Mouse (Mus musculus) MN1 (cell line): Measurements from ENCODE around the gene Dnmt3a.

Source experiments
- DNase-seq: peaks from one replicate; pipeline ENCODE4 v3.0.0-alpha.2; 2016; ENCODE audit warnings: low spot score

Dnmt3a gene

DNA sequence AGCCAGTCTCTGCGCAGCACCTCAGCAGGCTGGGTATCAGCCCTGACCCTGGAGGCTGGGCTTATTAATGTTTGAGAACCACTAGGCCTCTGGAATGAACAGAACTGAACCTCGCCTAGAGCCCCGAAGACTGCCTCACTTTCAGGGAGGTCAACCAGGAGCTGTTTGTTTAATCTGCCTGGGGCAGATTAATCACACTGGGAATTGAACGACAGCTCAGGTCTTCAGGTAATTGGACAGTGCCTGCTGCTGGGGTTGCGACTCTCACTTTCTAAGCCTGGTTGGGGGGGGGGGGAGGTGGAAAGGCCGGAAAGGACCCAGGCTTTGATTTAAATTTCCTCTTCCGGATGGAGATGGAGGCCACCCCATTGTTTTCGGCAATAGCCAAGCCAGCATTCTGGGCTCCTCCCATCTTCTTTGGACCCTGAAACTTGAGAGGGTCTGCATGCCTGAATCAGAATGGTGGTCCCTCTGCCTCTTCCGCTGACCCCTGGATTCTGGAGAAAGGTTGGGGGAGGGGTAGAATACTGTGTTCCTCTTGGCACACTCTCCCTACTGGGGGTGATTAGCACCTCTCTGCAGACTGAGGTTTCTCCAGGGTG lies 79.2 kb downstream of the Dnmt3a start:
- no peak for DNase-seq

DNA sequence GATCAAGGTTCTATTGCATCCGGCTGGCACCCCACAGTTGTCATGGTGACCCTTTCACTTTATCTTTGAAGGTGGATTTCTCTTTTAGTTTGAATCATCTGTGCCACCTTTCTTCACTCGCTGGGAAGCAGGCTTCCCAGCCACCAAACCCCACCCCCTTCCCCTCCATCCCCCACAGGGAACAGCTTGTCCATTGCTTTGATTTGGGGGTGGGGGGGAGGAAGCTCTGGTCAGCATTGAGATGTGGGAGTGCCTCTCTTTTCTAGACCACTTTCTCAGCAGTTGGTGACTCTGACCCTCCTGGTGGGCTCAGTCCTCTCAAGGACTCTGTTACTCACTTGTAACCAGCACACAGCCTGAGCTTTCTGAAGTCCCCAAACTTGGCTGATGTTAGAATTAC lies 80.8 kb downstream of the Dnmt3a start:
- no peak for DNase-seq

GRCm38 (mm10) chr12:3887515-3888325 lies 81.9 kb downstream of the Dnmt3a start:
- peak; percentile 87 for DNase-seq

GRCm38 (mm10) chr12:3889875-3890635 lies 84.2 kb downstream of the Dnmt3a start:
- no peak for DNase-seq

GRCm38 (mm10) chr12:3890753-3891751 lies 85.2 kb downstream of the Dnmt3a start:
- no peak for DNase-seq

DNA sequence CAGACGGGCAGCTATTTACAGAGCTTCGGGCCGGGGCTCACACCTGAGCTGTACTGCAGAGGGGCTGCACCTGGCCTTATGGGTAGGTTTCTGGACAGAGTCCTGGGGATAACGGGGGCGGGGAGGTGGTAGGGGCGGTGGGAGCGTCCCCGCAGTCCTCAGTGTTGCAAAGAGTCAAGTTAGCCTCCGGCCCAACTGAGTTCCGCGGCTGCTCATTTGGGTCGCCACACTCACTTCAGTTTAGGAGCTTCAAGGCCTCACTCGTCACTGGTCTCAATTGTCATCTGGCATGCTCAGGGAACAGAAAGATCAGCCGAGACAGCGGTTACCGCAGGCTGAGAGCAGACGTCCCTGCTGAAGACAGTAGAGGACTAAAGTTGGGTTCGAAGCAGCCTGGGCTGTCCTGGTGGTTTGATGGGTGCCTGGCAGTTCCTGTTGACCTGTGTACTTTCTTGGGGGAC lies 86.0 kb downstream of the Dnmt3a start:
- DNase-seq, result no peak

GRCm38 (mm10) chr12:3892240-3893059 lies 86.6 kb downstream of the Dnmt3a start:
- DNase-seq, result no peak

GRCm38 (mm10) chr12:3893335-3893734 lies 87.5 kb downstream of the Dnmt3a start:
- DNase-seq, result no peak

- DNase-seq, result no peak
Observed at GRCm38 (mm10) chr12:3894525-3894924, 88.7 kb downstream of the Dnmt3a start.

DNA sequence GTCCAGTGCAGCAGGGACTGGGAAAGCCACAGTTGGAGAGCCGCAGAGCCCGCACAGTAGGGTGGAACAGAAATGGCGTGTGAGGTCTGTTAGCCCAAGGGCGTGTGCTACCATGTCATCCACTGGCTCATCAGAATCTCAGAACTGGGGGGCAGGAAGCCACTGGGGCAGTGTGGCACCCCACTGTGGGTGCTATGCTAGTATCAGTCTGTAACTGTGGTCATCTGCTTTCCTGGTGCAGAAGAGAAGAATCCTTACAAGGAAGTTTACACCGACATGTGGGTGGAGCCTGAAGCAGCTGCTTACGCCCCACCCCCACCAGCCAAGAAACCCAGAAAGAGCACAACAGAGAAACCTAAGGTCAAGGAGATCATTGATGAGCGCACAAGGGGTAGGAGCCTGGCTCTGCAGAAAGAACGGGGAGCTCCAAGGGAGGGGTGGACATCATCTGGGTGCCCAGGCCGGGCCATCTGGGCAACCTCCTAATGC lies 91.3 kb downstream of the Dnmt3a start:
- no peak for DNase-seq

- no peak for DNase-seq
Observed at GRCm38 (mm10) chr12:3898811-3899210, 93.0 kb downstream of the Dnmt3a start.

DNA sequence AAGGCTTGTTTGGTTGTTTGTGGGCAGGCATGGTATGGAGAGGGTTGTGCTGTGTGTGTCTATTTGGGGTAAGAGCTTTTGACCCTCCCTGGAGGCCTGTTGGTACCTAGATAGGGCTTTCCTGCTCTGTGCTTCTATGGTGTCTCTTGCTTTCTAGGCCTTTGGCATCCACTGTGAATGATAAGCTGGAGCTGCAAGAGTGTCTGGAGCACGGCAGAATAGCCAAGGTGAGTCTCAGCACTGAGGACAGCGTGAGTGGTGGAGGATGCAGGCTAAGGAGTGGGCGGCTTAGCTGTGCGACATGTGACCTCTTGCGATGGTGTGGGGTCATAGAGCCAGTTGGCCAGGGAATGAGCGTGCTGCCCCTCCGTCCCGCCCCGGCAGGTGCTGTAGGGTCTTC lies 99.6 kb downstream of the Dnmt3a start:
- DNase-seq, result no peak

- no peak for DNase-seq
Observed at GRCm38 (mm10) chr12:3906308-3906707, 100.5 kb downstream of the Dnmt3a start.

GRCm38 (mm10) chr12:3907008-3907407 lies 101.2 kb downstream of the Dnmt3a start:
- DNase-seq, result no peak

- DNase-seq, result no peak
Observed at GRCm38 (mm10) chr12:3907418-3907817, 101.6 kb downstream of the Dnmt3a start.

- DNase-seq, result no peak
Observed at GRCm38 (mm10) chr12:3910466-3911093, 104.8 kb downstream of the Dnmt3a start.

- no peak for DNase-seq
Observed at GRCm38 (mm10) chr12:3911831-3912348, 106.1 kb downstream of the Dnmt3a start.

DNA sequence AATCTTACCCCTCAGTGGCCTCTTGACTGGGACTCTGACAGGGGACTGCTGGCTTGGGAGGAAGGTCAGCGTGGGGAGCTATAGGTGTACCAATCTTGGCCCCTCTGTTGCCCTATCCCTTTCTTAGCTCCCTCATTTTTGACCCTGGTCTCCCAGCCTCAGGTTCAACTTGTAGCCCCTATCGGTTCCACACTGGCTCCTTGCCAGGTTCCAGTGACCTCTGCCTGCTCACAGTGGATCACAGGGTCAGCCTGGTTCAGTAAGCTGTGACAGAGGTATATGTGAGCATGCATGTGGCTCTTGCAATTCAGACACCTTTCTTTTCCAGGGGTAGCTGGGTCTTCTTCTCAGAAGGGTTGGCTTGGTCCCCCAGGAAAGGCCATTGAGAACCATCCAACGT lies 110.0 kb downstream of the Dnmt3a start:
- DNase-seq, result no peak

DNA sequence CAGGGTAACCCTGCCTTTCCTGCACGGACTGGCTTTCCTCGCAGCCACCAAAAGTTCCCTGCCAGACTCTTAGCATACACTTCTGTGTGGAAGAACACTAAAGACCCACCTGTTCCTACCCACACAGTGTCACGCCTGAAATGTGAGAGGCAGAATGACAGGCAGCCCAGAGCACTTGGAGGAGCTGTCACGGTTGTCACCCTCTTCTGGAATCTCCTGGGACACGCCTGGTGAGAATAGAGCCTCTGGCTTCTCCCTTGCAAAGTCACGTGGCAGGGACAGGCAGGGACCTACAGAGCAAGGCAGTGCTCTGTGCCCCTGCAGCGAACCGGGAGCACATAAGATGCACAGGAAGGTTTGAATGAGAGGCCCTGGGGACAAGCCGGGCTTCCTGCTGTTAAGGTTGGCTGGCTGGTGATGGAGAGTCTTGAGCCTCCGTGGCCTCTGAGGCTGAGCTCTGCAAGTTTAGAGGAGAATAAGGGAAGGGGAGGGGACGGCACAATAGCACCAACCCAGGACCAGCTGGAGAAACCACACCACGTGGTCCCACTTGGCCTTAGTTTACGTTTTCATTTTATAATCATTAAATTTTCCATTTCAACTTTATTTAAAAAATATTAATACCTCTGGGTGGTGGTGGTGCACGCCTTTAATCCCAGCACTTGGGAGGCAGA lies 112.0 kb downstream of the Dnmt3a start:
- DNase-seq, result no peak
